Mouse (Mus musculus): ENCODE measurements around the gene Nemp2. TPM values are rescaled to one million over a fixed set of nuclear protein-coding genes. Genes with fewer than 3 reads are reported as not detected.

Nemp2 gene
- polyA plus RNA-seq, 1 experiment from 2014 or later: 3.8 TPM

DNA sequence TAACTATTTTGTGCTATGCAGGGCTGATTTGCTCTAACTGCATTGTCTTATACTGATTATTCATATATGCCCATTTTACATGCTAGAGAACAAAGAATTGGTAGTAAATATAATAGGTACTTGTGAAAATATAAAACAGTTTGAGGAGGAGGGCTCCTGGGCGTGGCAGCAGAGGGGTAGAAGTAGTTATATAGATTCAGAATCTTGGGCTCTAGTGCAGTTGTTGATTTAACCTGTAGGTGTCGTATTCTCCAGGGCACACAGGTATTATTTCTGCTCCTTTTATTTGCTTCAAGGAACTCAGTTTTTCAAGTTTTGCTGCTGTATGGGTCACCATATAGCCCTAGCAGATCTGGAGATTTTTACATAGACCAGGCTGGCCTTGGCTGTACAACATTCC lies 1.1 kb downstream of the Nemp2 start:
- Histone ChIP-seq H3K4me3 (replicated peaks) (peak overlapping the region; percentile 91), H3K4me1 (peaks cover 14% of the 10 kb centered on the region), H3K27me3 (replicated peaks) (no peaks in the 10 kb centered on the region), H3K27ac (replicated peaks) (peak overlapping the region; percentile 91; the same call in 1 of the 2 replicates), H3K36me3 (no peaks in the 10 kb centered on the region), H3K9ac (replicated peaks) (peak overlapping the region; percentile 92), H3K4me2 (peak overlapping the region; percentile 60), H3K9me3 (replicated peaks) (no peaks in the 10 kb centered on the region)
- no peak for ATAC-seq (ENCODE audit: low FRiP score)
- 75% methylated on average over 2 of the region's 2 CpGs for WGBS

DNA sequence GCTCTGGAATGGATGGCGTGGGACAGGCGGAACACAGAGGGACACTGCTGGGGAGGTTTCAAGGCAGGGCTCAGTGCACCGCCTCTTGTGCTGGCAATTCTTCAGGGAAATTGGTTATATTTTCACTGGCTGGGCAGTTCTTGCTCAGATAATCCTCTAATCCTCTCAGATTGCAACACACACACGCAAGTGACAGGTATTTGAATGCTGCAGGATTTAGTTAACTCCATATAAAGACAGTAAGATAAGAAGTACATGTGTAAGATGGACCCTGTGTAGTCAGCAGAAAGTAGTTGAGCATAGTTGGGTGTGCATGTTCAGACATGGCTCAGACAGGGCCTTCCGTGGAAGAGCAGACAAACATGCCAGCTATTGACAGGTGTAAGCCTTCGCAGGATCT lies 3.7 kb downstream of the Nemp2 start:
- no peaks in the 10 kb centered on the region for H3K27me3 ChIP-seq (replicated peaks)

DNA sequence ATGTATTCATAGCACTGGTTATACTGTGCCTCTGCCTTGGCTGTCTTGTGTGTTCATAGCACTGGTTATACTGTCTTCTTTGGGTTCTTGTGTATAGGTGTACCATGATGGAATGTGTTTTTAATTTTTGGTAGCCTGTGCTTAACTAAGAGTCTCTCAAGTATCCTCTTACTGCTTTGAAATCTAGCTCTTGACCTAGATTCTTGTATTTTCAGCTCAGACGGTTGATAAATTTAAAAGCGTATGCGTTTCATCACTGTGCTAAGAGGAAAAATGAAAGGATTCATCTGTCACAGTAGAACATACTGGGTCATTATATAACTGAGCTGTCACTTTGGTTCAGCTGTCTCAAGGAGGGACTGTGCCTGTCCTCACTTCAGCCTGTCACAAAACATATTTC lies 5.4 kb downstream of the Nemp2 start:
- peaks cover 11% of the 10 kb centered on the region for H3K4me1 ChIP-seq
- H3K9me3 ChIP-seq (replicated peaks): no peaks in the 10 kb centered on the region
- ATAC-seq (ENCODE audit: low FRiP score): no peak
- H3K4me2 ChIP-seq: no peak overlapping the region
- no peak overlapping the region for H3K9ac ChIP-seq (replicated peaks)
- no peak overlapping the region for H3K4me3 ChIP-seq (replicated peaks)
- whole genome bisulfite sequencing: 100% methylated on average over 3 of the region's 3 CpGs
- no peak overlapping the region for H3K27ac ChIP-seq (replicated peaks)
- H3K36me3 ChIP-seq: peaks cover 21% of the 10 kb centered on the region
- H3K27me3 ChIP-seq (replicated peaks): no peaks in the 10 kb centered on the region

More for the DNA sequence above, 3.7 kb downstream of the Nemp2 start:
- 98% methylated on average over 6 of the region's 6 CpGs for WGBS
- H3K4me2 ChIP-seq: no peak overlapping the region
- H3K9me3 ChIP-seq (replicated peaks): no peaks in the 10 kb centered on the region
- ATAC-seq (ENCODE audit: low FRiP score): no peak
- peaks cover 14% of the 10 kb centered on the region for H3K4me1 ChIP-seq
- H3K27ac ChIP-seq (replicated peaks): no peak overlapping the region
- peaks cover 11% of the 10 kb centered on the region for H3K36me3 ChIP-seq
- no peak overlapping the region for H3K9ac ChIP-seq (replicated peaks)
- no peak overlapping the region for H3K4me3 ChIP-seq (replicated peaks)

DNA sequence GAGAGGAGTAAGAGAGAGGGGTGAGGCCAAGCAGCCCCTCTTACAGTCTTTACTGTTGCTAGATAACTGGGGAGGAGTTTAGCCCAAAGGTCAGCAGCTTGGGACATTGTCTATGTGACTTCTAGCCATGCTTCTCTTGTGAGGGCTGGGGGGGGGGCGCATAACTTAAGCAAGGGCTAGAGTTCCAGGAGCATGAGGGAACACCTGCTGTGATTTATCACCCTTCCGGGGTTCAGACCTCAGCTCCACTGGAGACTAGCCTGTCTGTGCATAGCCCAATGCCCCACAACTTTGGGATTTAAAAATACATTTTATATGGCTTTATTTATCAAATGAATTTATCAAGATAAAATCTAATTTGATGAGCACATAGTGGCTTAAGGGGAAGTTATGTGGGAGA lies 7.6 kb downstream of the Nemp2 start:
- H3K4me3 ChIP-seq (replicated peaks): no peak overlapping the region
- H3K36me3 ChIP-seq: peaks cover 21% of the 10 kb centered on the region
- 79% methylated on average over 2 of the region's 2 CpGs for WGBS
- no peaks in the 10 kb centered on the region for H3K4me1 ChIP-seq
- no peak overlapping the region for H3K27ac ChIP-seq (replicated peaks)
- H3K27me3 ChIP-seq (replicated peaks): no peaks in the 10 kb centered on the region
- ATAC-seq (ENCODE audit: low FRiP score): no peak
- no peak overlapping the region for H3K4me2 ChIP-seq
- no peaks in the 10 kb centered on the region for H3K9me3 ChIP-seq (replicated peaks)
- H3K9ac ChIP-seq (replicated peaks): no peak overlapping the region

DNA sequence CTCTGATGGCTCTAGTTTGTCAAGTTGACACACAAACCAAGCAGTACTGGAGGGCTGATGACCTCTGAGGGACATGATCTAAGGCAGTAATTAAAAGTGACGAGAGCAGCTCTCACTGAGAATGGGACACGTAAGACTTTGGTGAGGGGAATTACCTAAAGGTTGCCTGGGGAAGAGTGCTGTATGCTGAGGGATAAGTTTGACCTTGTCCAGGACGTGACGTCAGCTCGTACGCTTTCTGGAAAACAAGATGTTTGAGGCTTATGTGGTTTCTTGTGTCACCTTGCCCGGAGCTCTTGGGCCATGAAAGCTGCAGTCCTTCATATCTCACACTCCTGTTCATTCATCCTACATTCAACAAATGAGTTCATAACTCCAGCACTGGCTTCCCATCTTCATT lies 8.6 kb downstream of the Nemp2 start:
- no peak for ATAC-seq (ENCODE audit: low FRiP score)
- Histone ChIP-seq H3K4me3 (replicated peaks) (no peak overlapping the region), H3K27ac (replicated peaks) (no peak overlapping the region), H3K9me3 (replicated peaks) (no peaks in the 10 kb centered on the region), H3K36me3 (peaks cover 21% of the 10 kb centered on the region), H3K4me1 (no peaks in the 10 kb centered on the region), H3K4me2 (no peak overlapping the region), H3K27me3 (replicated peaks) (no peaks in the 10 kb centered on the region), H3K9ac (replicated peaks) (no peak overlapping the region)
- WGBS: 91% methylated on average over 7 of the region's 7 CpGs

DNA sequence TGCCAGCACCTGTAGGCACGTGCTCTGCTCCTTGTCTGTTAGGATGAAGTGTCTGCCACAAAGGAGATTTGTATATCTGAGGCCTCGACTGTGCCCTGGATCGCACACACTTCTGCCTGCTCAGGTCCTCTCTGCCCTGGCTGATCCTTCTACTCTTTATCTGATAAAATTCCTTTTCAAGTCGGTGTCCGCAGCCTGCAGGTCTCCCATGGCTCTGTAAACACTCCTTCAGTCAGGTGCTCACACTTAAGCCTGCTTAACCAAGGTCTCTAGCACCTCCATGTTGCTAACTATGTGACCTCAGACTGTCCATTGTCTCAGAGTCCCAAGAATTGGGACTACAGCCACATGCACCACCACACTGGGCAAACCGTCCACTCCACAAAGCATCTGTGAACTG lies 9.8 kb downstream of the Nemp2 start:
- 94% methylated on average over 6 of the region's 6 CpGs for WGBS
- Histone ChIP-seq H3K27me3 (replicated peaks) (no peaks in the 10 kb centered on the region), H3K4me3 (replicated peaks) (no peak overlapping the region), H3K9me3 (replicated peaks) (no peaks in the 10 kb centered on the region), H3K9ac (replicated peaks) (no peak overlapping the region), H3K36me3 (peaks cover 28% of the 10 kb centered on the region), H3K27ac (replicated peaks) (no peak overlapping the region), H3K4me2 (no peak overlapping the region), H3K4me1 (no peaks in the 10 kb centered on the region)
- ATAC-seq (ENCODE audit: low FRiP score): no peak

DNA sequence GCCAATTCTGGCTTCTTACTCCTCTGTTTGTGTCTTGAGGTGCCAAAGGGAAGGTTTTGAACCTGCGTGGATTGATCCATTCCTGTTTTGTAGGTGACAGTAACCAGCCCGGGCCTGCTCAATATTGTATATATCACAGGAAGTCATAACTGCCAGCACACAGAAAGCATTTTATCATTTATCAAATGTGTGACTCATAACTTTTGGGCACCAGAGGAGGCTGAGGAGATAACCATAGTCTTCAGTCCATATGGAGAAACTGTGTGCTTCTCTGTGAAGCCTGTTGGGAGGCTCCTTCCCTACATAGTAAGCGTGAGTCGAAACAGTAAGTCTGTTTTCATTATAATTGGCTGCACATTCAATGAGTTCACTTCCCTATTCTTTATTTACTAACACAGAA lies 10.2 kb downstream of the Nemp2 start:
- Histone ChIP-seq H3K27ac (replicated peaks) (no peak overlapping the region), H3K4me1 (no peaks in the 10 kb centered on the region), H3K9me3 (replicated peaks) (no peaks in the 10 kb centered on the region), H3K27me3 (replicated peaks) (no peaks in the 10 kb centered on the region), H3K9ac (replicated peaks) (no peak overlapping the region), H3K4me2 (no peak overlapping the region), H3K36me3 (peaks cover 31% of the 10 kb centered on the region), H3K4me3 (replicated peaks) (no peak overlapping the region)
- 94% methylated on average over 4 of the region's 4 CpGs for WGBS
- no peak for ATAC-seq (ENCODE audit: low FRiP score)

DNA sequence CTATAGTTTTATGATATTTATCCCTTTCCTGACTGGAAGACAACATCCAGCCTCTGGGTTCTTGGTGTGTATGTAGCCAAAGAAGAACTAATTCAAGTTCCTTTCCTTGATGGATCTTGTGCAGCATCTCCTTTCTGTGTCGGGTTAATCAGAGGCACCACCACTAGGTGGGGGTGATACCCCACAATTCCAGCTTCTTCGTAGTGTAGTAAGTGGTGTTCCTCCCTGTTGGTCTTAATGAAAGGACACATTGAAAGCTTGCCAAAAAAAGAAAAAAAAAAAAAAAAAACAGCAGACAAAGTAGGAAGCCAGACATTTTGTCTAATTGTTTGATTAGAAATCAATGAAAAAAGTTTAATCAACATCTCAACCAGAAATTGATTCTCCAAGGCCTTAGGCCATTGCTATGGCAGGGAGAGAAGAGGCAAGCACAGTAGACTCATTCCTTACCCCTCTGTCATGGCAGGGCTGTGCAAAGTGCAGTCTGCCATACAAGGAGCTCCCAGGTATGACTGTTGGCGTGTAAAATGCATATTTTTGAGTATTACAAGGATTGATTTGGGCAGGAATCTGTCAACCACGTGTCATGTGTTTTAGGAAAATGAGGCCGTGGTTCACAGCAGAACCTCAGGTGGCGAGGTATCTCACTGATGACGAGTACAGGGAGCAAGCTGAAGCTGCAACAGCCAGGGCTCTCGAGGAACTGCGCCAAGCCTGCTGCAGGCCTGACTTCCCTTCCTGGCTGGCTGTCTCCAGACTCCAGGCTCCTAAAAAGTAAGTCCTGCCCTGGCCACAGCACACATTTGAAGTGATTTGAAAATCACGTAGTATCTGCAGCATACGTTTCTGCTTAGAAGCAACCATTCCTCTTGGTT lies 17.9 kb downstream of the Nemp2 start:
- no peak overlapping the region for H3K27ac ChIP-seq (replicated peaks)

DNA sequence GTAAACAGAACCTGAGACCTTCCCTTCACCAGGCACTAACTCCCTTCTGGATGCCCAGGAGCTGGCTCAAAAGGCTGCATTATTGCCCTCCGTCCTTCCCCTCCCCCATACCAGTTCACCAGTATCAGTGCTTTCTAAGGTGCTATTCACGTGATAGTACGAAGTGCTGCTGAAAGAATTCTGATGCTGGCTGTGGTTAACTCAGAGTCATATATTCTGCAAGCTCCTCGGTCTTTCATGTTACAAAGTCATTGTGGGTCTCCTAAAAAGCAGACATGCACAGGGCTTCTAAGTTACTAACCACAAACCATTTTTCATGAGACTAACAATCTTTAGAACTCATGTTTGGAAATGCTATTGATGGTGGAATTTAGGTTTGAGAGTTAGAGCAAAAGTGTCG lies 19.6 kb downstream of the Nemp2 start:
- H3K4me1 ChIP-seq: no peaks in the 10 kb centered on the region
- no peak for ATAC-seq (ENCODE audit: low FRiP score)
- H3K9ac ChIP-seq (replicated peaks): no peak overlapping the region
- no peak overlapping the region for H3K27ac ChIP-seq (replicated peaks)
- peaks cover 25% of the 10 kb centered on the region for H3K36me3 ChIP-seq
- H3K27me3 ChIP-seq (replicated peaks): no peaks in the 10 kb centered on the region
- H3K9me3 ChIP-seq (replicated peaks): no peaks in the 10 kb centered on the region
- H3K4me3 ChIP-seq (replicated peaks): no peak overlapping the region
- WGBS: 84% methylated on average over 5 of the region's 5 CpGs
- H3K4me2 ChIP-seq: no peak overlapping the region

More for the DNA sequence above, 17.9 kb downstream of the Nemp2 start:
- Histone ChIP-seq H3K4me2 (no peak overlapping the region), H3K9me3 (replicated peaks) (no peaks in the 10 kb centered on the region), H3K36me3 (peaks cover 29% of the 10 kb centered on the region), H3K27me3 (replicated peaks) (no peaks in the 10 kb centered on the region), H3K4me3 (replicated peaks) (no peak overlapping the region), H3K9ac (replicated peaks) (no peak overlapping the region), H3K4me1 (no peaks in the 10 kb centered on the region)
- ATAC-seq (ENCODE audit: low FRiP score): peak; percentile 88; the same call in 1 of the 2 replicates
- WGBS: 80% methylated on average over 11 of the region's 11 CpGs

DNA sequence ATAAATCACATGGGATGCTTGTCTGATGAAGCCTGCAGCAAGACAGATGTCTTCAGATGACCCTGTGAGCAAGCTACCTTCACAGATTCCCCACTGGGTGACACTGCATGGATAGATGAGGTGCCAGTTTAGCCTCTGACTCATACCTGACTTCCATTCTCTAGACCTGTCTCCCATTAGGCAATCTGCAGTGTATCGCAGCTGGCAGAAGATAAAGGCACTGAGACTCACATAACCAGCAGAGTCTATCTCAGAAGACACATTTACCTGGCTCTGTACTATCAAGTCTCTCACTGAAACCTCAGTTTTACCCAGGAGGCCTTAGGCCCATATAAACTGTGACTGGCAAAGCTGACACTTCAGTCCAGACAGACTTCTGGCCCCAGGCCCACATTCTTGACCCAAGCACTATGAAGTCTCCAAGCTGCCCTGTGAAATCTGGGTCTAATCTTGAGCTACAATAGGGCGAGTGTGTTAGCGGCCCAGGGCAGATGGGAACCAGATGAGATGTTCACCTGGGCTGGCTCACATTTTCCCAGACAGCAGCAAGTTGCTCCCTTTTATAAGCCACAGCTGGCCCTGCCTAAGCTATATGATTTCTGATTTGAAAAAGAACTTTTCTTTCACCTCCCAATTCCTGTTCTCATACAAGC lies 22.2 kb downstream of the Nemp2 start:
- Histone ChIP-seq H3K9me3 (replicated peaks) (no peaks in the 10 kb centered on the region), H3K9ac (replicated peaks) (no peak overlapping the region), H3K4me3 (replicated peaks) (no peak overlapping the region), H3K36me3 (peaks cover 15% of the 10 kb centered on the region), H3K4me1 (no peaks in the 10 kb centered on the region), H3K27ac (replicated peaks) (no peak overlapping the region), H3K27me3 (replicated peaks) (no peaks in the 10 kb centered on the region), H3K4me2 (no peak overlapping the region)
- 86% methylated on average over 3 of the region's 3 CpGs for WGBS
- ATAC-seq (ENCODE audit: low FRiP score): no peak

DNA sequence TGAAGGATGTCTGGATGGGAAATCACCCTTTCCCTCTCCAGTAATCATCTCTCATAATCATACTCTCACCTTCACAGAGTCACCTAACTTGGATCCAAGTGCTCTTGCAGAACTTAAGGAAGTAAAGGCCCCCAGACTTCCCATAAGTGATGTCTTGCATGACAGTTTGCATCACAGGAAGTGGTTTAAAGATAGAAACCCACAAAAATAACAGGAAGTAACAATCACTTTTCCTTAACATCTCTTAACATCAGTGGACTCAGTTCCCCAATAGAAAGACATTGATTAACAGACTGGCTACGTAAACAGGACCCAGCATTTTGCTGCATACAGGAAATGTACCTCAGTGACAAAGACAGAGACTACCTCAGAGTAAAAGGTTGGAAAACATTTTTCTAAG lies 22.9 kb downstream of the Nemp2 start:
- no peaks in the 10 kb centered on the region for H3K4me1 ChIP-seq
- no peak overlapping the region for H3K27ac ChIP-seq (replicated peaks)
- H3K36me3 ChIP-seq: peaks cover 20% of the 10 kb centered on the region
- no peak for ATAC-seq (ENCODE audit: low FRiP score)
- no peaks in the 10 kb centered on the region for H3K27me3 ChIP-seq (replicated peaks)
- H3K4me2 ChIP-seq: no peak overlapping the region
- no peak overlapping the region for H3K9ac ChIP-seq (replicated peaks)
- no peak overlapping the region for H3K4me3 ChIP-seq (replicated peaks)
- WGBS: 90% methylated on average over 1 of the region's 1 CpGs
- no peaks in the 10 kb centered on the region for H3K9me3 ChIP-seq (replicated peaks)

DNA sequence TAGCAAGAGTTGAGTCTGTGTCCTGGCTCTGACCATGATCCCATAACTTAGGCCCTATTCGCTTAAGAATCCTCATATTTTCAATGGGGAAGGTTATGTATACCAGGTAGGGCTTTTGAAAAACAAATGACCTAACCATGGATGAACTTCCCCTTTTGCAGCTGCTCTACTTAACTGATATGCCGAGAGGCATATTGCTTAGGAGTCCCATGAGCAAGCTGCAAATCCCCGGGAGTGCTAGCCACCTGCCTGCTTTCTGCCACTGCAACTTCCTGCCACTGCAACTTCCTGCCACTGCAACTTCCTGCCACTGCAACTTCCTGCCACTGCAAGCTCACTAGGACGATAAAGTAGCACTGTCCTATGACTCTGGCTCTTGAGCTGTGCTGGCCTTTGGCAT lies 24.6 kb downstream of the Nemp2 start:
- H3K36me3 ChIP-seq: peaks cover 17% of the 10 kb centered on the region
- H3K27ac ChIP-seq (replicated peaks): no peak overlapping the region
- no peak overlapping the region for H3K4me2 ChIP-seq
- no peak overlapping the region for H3K9ac ChIP-seq (replicated peaks)
- ATAC-seq (ENCODE audit: low FRiP score): no peak
- H3K4me1 ChIP-seq: no peaks in the 10 kb centered on the region
- H3K4me3 ChIP-seq (replicated peaks): no peak overlapping the region
- WGBS: 83% methylated on average over 4 of the region's 4 CpGs
- no peaks in the 10 kb centered on the region for H3K9me3 ChIP-seq (replicated peaks)
- no peaks in the 10 kb centered on the region for H3K27me3 ChIP-seq (replicated peaks)

All from neural tube, embryonic 15.5 days (tissue).